Mouse (Mus musculus) kidney, embryonic 14.5 days (tissue): Measurements from ENCODE around the gene Rsu1. TPM values are rescaled to one million over a fixed set of nuclear protein-coding genes. Genes with fewer than 3 reads are reported as not detected.

Source experiments
- ATAC-seq: fragments of 200-750 bp; cut with Nextera tagmentation; 2 replicates; pipeline ENCODE4 v1.8.0; 2017; ENCODE audit warnings: moderate number of reproducible peaks, mild to moderate bottlenecking, moderate TSS enrichment, moderate library complexity; ENCODE audit not compliant: low FRiP score, low TSS enrichment
- H3K27ac ChIP-seq: fragments of 300-500 bp; sonication (generic); 2 replicates; pipeline ENCODE4 v1.5.1; 2014; ENCODE audit warnings: low read depth, mild to moderate bottlenecking, low read length, moderate library complexity, mixed read lengths
- H3K27me3 ChIP-seq: fragments of 300-500 bp; sonication (generic); 2 replicates; pipeline ENCODE4 v1.6.1; 2014; ENCODE audit warnings: mild to moderate bottlenecking, low read length; ENCODE audit not compliant: control insufficient read depth, insufficient read depth
- H3K36me3 ChIP-seq: fragments of 300-500 bp; sonication (generic); 2 replicates; pipeline ENCODE4 v1.6.1; 2014; ENCODE audit warnings: low read length, mixed read lengths; ENCODE audit not compliant: control insufficient read depth, insufficient read depth
- H3K4me1 ChIP-seq: fragments of 300-500 bp; sonication (generic); 2 replicates; pipeline ENCODE4 v1.6.1; 2014; ENCODE audit warnings: low read length, mixed read lengths; ENCODE audit not compliant: control insufficient read depth, insufficient read depth
- H3K4me2 ChIP-seq: fragments of 300-500 bp; sonication (generic); replicated peaks from 2 replicates; pipeline ENCODE4 v1.6.1; 2014; ENCODE audit warnings: low read depth, mild to moderate bottlenecking, low read length
- H3K4me3 ChIP-seq: fragments of 300-500 bp; sonication (generic); 2 replicates; pipeline ENCODE4 v1.5.1; 2014; ENCODE audit warnings: mild to moderate bottlenecking, low read length
- H3K9ac ChIP-seq: fragments of 300-500 bp; sonication (generic); 2 replicates; pipeline ENCODE4 v1.6.1; 2014; ENCODE audit warnings: low read depth, mild to moderate bottlenecking, low read length, moderate library complexity
- H3K9me3 ChIP-seq: fragments of 300-500 bp; sonication (generic); 2 replicates; pipeline ENCODE4 v1.6.1; 2016; ENCODE audit warnings: low read length; ENCODE audit not compliant: control insufficient read depth
- WGBS: fragments of 180-500 bp; shearing (Covaris S2); extraction: QIAGEN DNeasy Blood & Tissue Kit; methylation state at CpG from one replicate; pipeline ENCODE4 v1.1.7; 2014; 5-methylcytosine and 5-hydroxymethylcytosine counted together
- polyA plus RNA-seq: library from polyadenylated mRNA; unstranded; fragments of >200 nt; fragmentation: Nextera tagmentation; extraction: Ambion mirVana; gene quantifications from 2 replicates; pipeline ENCODE4 v1.2.1, GENCODE M21; 2014

The Rsu1 gene
- polyA plus RNA-seq, 1 experiment from 2014 or later, result 119 TPM

DNA sequence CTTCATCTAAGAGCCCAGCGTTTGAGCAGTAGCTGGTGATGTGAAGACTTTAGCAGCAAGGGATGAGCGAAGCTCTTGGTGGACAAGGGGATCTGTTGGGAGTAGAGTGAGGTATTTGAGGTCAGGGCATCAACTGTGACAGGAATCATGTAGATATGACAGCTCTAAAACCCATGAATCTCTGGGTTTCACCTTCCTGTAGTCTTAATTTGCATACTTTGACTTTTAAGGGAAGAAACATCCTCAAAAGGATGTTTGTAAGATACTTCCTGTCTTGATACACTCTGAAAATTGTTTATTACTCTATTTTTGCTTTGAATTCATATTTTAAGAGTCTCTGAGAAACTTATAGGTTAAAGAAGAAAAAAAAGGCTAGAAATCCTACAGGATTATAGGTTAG, 183.4 kb downstream of the Rsu1 start:
- no peaks in the 10 kb centered on the region for H3K27me3 ChIP-seq
- no peaks in the 10 kb centered on the region for H3K36me3 ChIP-seq
- no peak overlapping the region for H3K27ac ChIP-seq
- 91% methylated on average over 2 of the region's 2 CpGs for WGBS
- H3K4me2 ChIP-seq, result no peak overlapping the region
- no peaks in the 10 kb centered on the region for H3K4me1 ChIP-seq
- H3K9me3 ChIP-seq, result no peaks in the 10 kb centered on the region
- no peak overlapping the region for H3K9ac ChIP-seq
- H3K4me3 ChIP-seq, result no peak overlapping the region
- no peak for ATAC-seq

DNA sequence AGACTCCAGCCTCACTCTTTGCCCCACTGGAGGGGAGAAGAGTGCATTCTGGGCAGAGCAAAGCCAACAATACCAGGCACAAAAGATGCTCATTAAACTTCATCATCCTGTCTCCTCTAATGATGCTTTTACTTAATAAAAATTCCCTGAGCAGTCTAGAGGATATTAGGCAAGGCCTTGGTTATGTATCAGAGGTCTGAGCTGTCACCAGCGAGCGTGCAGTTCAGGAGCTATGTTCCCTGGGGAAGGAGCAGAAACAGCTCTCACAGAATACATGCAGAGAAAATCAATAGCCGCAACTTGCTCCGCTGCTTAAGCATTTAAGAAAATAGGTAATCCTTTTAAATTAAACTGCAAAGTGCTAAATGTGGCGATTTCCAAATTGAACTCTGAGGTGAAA, 187.0 kb downstream of the Rsu1 start:
- H3K4me3 ChIP-seq, result no peak overlapping the region
- H3K9me3 ChIP-seq, result no peaks in the 10 kb centered on the region
- no peak overlapping the region for H3K27ac ChIP-seq
- H3K9ac ChIP-seq, result no peak overlapping the region
- no peak for ATAC-seq
- no peak overlapping the region for H3K4me2 ChIP-seq
- H3K36me3 ChIP-seq, result no peaks in the 10 kb centered on the region
- WGBS, result 81% methylated on average over 5 of the region's 5 CpGs
- no peaks in the 10 kb centered on the region for H3K4me1 ChIP-seq
- H3K27me3 ChIP-seq, result no peaks in the 10 kb centered on the region

DNA sequence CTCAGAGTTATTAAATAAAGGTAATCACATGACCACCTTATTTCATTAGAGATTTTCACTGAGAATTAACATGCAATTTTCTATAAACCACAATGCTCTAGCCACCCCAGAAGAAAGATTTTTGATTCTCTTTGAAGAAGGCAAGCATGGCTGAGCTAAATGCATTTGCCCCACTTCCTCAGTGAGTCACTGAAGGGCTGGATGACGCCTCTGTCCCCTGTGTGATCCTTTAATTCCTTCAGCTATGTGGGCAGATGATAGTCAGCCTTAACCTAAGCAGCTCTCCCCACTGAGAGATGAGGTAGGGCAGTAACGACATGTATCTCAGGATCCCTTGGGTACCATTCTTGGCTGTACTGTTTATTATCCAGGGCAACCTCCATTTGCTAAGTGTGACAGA, 190.7 kb downstream of the Rsu1 start:
- WGBS, result 78% methylated on average over 2 of the region's 2 CpGs
- Histone ChIP-seq H3K27me3 (no peaks in the 10 kb centered on the region), H3K4me3 (no peak overlapping the region), H3K9me3 (no peaks in the 10 kb centered on the region), H3K4me1 (no peaks in the 10 kb centered on the region), H3K4me2 (no peak overlapping the region), H3K36me3 (peaks cover 4% of the 10 kb centered on the region; the same call in 1 of the 2 replicates), H3K9ac (no peak overlapping the region), H3K27ac (no peak overlapping the region)
- ATAC-seq, result no peak

DNA sequence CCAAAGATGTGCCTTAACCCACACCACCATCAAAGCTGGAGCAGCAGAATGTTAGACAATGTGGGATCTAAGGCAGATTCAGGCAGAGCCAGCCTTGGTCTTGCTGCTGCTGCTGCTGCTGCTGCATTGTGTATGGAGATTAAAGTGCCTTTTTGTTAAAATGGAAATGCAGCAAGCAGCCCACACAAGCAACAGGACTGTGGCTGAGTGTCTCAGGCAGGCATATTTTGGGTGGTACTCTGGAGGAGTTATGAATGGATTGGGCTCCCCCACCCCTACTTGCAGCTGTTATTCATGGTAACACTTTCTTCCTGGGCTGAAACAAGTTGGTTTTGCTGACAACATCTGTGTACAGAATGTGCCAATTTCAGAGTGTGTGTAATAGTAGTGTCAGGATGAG, 199.0 kb downstream of the Rsu1 start:
- H3K4me2 ChIP-seq, result no peak overlapping the region
- H3K9ac ChIP-seq, result no peak overlapping the region
- no peaks in the 10 kb centered on the region for H3K9me3 ChIP-seq
- peaks cover 4% of the 10 kb centered on the region; the same call in 1 of the 2 replicates for H3K36me3 ChIP-seq
- no peaks in the 10 kb centered on the region for H3K27me3 ChIP-seq
- H3K27ac ChIP-seq, result no peak overlapping the region
- H3K4me1 ChIP-seq, result no peaks in the 10 kb centered on the region
- no peak overlapping the region for H3K4me3 ChIP-seq
- no peak for ATAC-seq

DNA sequence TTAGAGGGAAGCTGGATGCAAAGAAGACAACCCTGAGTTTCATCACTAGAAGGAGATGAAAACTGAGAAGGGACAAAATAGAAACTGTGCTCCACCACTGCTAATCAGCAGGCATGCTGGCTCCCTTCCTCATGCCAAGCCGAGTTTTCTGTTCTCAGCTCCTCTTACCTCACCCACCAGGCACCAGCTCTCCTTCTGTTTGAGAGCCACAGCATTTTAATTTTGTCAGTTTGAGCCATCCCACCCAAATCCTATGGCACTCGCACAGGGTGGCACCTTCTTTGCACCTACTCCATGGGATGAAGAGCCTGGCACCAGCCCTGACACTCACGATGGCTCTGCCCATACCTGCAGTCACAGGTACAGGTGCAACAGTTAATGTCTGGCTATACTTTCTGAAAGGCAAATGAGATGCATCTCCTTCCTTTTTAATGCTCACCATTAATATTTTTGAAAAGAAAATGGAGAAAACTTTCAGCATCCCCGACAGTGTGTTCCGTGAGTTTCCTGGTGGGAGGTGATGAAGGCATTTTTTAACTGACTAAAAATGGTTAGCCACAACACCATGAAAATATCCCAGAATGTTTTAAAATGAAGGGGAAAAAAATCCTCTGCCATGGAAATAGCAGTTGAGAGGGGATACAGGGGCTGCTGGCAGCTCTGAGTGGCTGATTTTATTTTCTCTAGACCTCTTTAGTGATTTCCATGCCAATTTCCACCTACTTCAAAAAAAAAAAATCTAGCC, 210.6 kb downstream of the Rsu1 start:
- ATAC-seq, result no peak

DNA sequence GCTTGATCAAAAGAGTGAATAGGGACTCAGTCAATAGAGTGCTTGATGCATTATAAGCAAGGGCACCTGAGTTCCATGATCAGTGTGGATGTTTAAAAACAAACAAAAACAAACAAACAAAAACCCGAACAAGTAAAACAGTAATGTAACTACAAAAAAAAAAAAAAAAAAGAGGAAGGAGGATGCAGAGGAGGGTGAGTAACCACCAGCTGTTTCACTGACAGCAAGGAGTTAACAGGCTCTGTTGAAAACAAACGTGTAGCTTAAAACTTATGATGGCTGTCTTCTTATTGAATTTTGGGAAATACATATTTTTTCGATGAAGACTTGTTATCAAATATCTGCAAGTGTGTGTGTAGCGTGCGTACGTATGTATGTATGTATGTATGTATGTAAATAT, 222.6 kb downstream of the Rsu1 start:
- no peak for ATAC-seq
- no peak overlapping the region for H3K4me2 ChIP-seq
- H3K36me3 ChIP-seq, result no peaks in the 10 kb centered on the region
- 89% methylated on average over 6 of the region's 6 CpGs for WGBS
- no peaks in the 10 kb centered on the region for H3K9me3 ChIP-seq
- H3K4me1 ChIP-seq, result no peaks in the 10 kb centered on the region
- H3K27me3 ChIP-seq, result no peaks in the 10 kb centered on the region
- no peak overlapping the region for H3K27ac ChIP-seq
- H3K4me3 ChIP-seq, result no peak overlapping the region
- H3K9ac ChIP-seq, result no peak overlapping the region

More for the DNA sequence above, 210.6 kb downstream of the Rsu1 start:
- Histone ChIP-seq H3K36me3 (no peaks in the 10 kb centered on the region), H3K4me1 (no peaks in the 10 kb centered on the region), H3K9me3 (no peaks in the 10 kb centered on the region), H3K27me3 (no peaks in the 10 kb centered on the region), H3K4me2 (no peak overlapping the region), H3K27ac (no peak overlapping the region), H3K9ac (no peak overlapping the region), H3K4me3 (no peak overlapping the region)
- 93% methylated on average over 5 of the region's 5 CpGs for WGBS

DNA sequence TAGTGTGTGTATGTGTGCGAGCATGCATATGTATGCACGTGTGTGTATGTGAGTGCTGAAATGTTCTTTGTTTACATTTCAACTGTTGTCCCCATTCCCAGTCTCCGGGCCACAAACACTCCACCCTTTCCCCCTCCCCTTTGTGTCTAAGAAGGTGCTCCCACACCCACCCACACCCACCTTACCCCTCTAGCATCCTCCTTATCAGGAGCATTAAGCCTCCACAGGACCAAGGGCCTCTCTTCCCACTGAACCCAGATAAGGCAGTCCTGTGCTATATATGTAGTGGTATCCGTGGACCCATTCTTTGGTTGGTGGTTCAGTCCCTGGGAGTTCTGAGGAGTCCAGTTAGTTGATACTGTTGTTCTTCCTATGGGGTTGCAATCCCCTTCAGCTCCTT, 226.7 kb downstream of the Rsu1 start:
- no peak overlapping the region for H3K4me2 ChIP-seq
- no peaks in the 10 kb centered on the region for H3K9me3 ChIP-seq
- WGBS, result 90% methylated on average over 4 of the region's 4 CpGs
- H3K27ac ChIP-seq, result no peak overlapping the region
- H3K4me3 ChIP-seq, result no peak overlapping the region
- no peak for ATAC-seq
- no peak overlapping the region for H3K9ac ChIP-seq
- H3K36me3 ChIP-seq, result no peaks in the 10 kb centered on the region
- H3K27me3 ChIP-seq, result no peaks in the 10 kb centered on the region
- H3K4me1 ChIP-seq, result no peaks in the 10 kb centered on the region

DNA sequence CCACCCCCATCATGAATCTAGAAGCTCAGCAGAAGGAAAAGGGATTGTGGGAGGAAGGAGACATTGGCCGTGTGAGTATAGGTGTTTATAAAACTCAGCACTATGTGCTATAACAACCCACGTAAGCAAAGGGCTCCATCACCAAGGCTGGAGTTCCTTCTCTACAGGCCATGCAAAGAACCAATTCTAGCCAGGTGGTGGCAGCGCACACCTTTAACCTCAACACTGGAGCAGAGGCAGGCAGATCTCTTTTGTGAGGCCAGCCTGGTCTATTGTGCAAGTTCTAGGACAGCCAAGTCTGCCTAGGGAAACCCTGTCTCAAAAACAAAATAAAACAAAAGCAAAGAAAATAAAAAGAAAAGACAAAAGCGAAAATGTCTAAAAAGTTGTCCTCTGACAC, 231.4 kb downstream of the Rsu1 start:
- Histone ChIP-seq H3K4me1 (no peaks in the 10 kb centered on the region), H3K27ac (no peak overlapping the region), H3K9ac (no peak overlapping the region), H3K4me3 (no peak overlapping the region), H3K27me3 (no peaks in the 10 kb centered on the region), H3K4me2 (no peak overlapping the region), H3K9me3 (no peaks in the 10 kb centered on the region), H3K36me3 (no peaks in the 10 kb centered on the region)
- WGBS, result 90% methylated on average over 4 of the region's 4 CpGs
- no peak for ATAC-seq

DNA sequence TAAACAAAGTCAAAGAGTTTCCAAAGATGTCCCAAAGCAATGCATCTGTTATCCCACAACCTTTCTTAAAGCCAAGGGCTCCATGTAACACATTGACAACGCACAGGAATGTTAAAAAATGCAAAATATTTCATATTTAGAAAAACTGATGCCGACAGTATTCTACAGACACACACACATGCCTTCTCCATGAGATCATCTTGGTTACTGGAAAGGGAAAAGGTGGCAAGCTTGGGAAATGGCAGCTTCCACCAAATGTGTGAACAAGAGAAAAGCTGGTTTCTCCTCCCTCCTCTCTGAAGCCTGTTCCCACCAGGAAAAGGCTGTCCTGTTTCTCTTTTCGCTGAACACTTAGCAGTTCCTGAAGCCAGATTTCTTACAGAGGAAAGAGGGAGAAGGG, 232.4 kb downstream of the Rsu1 start:
- no peaks in the 10 kb centered on the region for H3K4me1 ChIP-seq
- no peaks in the 10 kb centered on the region for H3K27me3 ChIP-seq
- 74% methylated on average over 3 of the region's 3 CpGs for WGBS
- H3K9me3 ChIP-seq, result no peaks in the 10 kb centered on the region
- H3K27ac ChIP-seq, result no peak overlapping the region
- no peak for ATAC-seq
- no peak overlapping the region for H3K4me2 ChIP-seq
- H3K4me3 ChIP-seq, result no peak overlapping the region
- H3K9ac ChIP-seq, result no peak overlapping the region
- no peaks in the 10 kb centered on the region for H3K36me3 ChIP-seq
